Mouse (Mus musculus) midbrain, embryonic 14.5 days (tissue): ENCODE measurements around the gene Hpd. TPM values are rescaled to one million over a fixed set of nuclear protein-coding genes. Genes with fewer than 3 reads are reported as not detected.
"Not testable (repeated sequence)": the region's sequence is repeated elsewhere in the genome, so short reads cannot be mapped to it uniquely, and the experiment has no call there.

Experiments
- ATAC-seq: fragments of 200-750 bp; cut with Nextera tagmentation; 2 replicates; pipeline ENCODE4 v1.8.0; 2017; ENCODE audit warnings: moderate number of reproducible peaks, moderate library complexity; ENCODE audit not compliant: low FRiP score, low TSS enrichment
- DNase-seq: peaks from one replicate; pipeline ENCODE4 v3.0.0-alpha.2; 2015
- H3K27ac ChIP-seq: fragments of 300-500 bp; sonication (generic); replicated peaks from 2 replicates; pipeline ENCODE4 v1.5.1; 2014; ENCODE audit warnings: mild to moderate bottlenecking, low read depth, low read length, moderate library complexity
- H3K27me3 ChIP-seq: fragments of 300-500 bp; sonication (generic); 2 replicates; pipeline ENCODE4 v1.6.1; 2014; ENCODE audit warnings: low read length, control low read depth, mixed read lengths; ENCODE audit not compliant: control insufficient read depth, insufficient read depth
- H3K36me3 ChIP-seq: fragments of 300-500 bp; sonication (generic); 2 replicates; pipeline ENCODE4 v1.6.1; 2014; ENCODE audit warnings: low read length, control low read depth; ENCODE audit not compliant: control insufficient read depth, insufficient read depth
- H3K4me1 ChIP-seq: fragments of 300-500 bp; sonication (generic); 2 replicates; pipeline ENCODE4 v1.6.1; 2014; ENCODE audit warnings: mild to moderate bottlenecking, antibody characterized with exemption, low read length, control low read depth; ENCODE audit not compliant: control insufficient read depth, insufficient read depth
- H3K4me2 ChIP-seq: fragments of 300-500 bp; sonication (generic); 2 replicates; pipeline ENCODE4 v1.6.1; 2014; ENCODE audit warnings: mild to moderate bottlenecking, low read length, moderate library complexity
- H3K4me3 ChIP-seq: fragments of 300-500 bp; sonication (generic); replicated peaks from 2 replicates; pipeline ENCODE4 v1.5.1; 2014; ENCODE audit warnings: low read depth, low read length
- H3K9ac ChIP-seq: fragments of 300-500 bp; sonication (generic); replicated peaks from 2 replicates; pipeline ENCODE4 v1.6.1; 2014; ENCODE audit warnings: mild to moderate bottlenecking, low read length, moderate library complexity
- H3K9me3 ChIP-seq: fragments of 300-500 bp; sonication (generic); 2 replicates; pipeline ENCODE4 v1.6.1; 2016; ENCODE audit warnings: low read length, control low read depth, mixed read lengths; ENCODE audit not compliant: control insufficient read depth
- whole genome bisulfite sequencing: fragments of 180-500 bp; shearing (Covaris S2); extraction: QIAGEN DNeasy Blood & Tissue Kit; methylation state at CpG from one replicate; pipeline ENCODE4 v1.1.7; 2014; 5-methylcytosine and 5-hydroxymethylcytosine counted together
- polyA plus RNA-seq: library from polyadenylated mRNA; unstranded; fragments of >200 nt; fragmentation: Nextera tagmentation; extraction: Ambion mirVana; gene quantifications from 2 replicates; pipeline ENCODE4 v1.2.1, GENCODE M21; 2014

Gene Hpd
- polyA plus RNA-seq, 1 experiment from 2014 or later = not detected

- H3K4me2 ChIP-seq, H3K36me3 ChIP-seq, H3K4me1 ChIP-seq, H3K9ac ChIP-seq, H3K9me3 ChIP-seq, H3K27ac ChIP-seq, H3K4me3 ChIP-seq, DNase-seq, H3K27me3 ChIP-seq, ATAC-seq: not testable (repeated sequence)
- 83% methylated on average over 3 of the region's 5 CpGs for WGBS
Measured at GRCm38 (mm10) chr5:123222346-123223050, 40.0 kb upstream of the Hpd start.

- not testable (repeated sequence) for H3K36me3 ChIP-seq, H3K9me3 ChIP-seq, ATAC-seq, H3K9ac ChIP-seq, H3K27me3 ChIP-seq, H3K4me1 ChIP-seq, DNase-seq, H3K27ac ChIP-seq, H3K4me3 ChIP-seq, H3K4me2 ChIP-seq
- 86% methylated on average over 7 of the region's 7 CpGs for WGBS
Measured at GRCm38 (mm10) chr5:123203591-123203990, 21.1 kb upstream of the Hpd start.

GRCm38 (mm10) chr5:123202771-123203170 lies 20.2 kb upstream of the Hpd start:
- not testable (repeated sequence) for DNase-seq, H3K9ac ChIP-seq, H3K4me1 ChIP-seq, H3K4me3 ChIP-seq, H3K27ac ChIP-seq, H3K4me2 ChIP-seq, H3K36me3 ChIP-seq, H3K27me3 ChIP-seq, H3K9me3 ChIP-seq, ATAC-seq
- WGBS = 58% methylated on average over 3 of the region's 4 CpGs

- no peak overlapping the region for H3K9ac ChIP-seq
- H3K36me3 ChIP-seq = no peaks in the 10 kb centered on the region
- no peaks in the 10 kb centered on the region for H3K4me1 ChIP-seq
- ATAC-seq = no peak
- H3K27ac ChIP-seq = no peak overlapping the region
- no peak overlapping the region for H3K4me2 ChIP-seq
- no peaks in the 10 kb centered on the region for H3K9me3 ChIP-seq
- H3K4me3 ChIP-seq = no peak overlapping the region
- 94% methylated on average over 5 of the region's 5 CpGs for WGBS
- H3K27me3 ChIP-seq = no peaks in the 10 kb centered on the region
- no peak for DNase-seq
Measured at GRCm38 (mm10) chr5:123201987-123202386, 19.5 kb upstream of the Hpd start.

GRCm38 (mm10) chr5:123201523-123201892 lies 19.0 kb upstream of the Hpd start:
- no peak for ATAC-seq
- 88% methylated on average over 7 of the region's 7 CpGs for WGBS
- Histone ChIP-seq H3K9ac (no peak overlapping the region), H3K4me2 (no peak overlapping the region), H3K4me3 (no peak overlapping the region), H3K4me1 (no peaks in the 10 kb centered on the region), H3K9me3 (no peaks in the 10 kb centered on the region), H3K27ac (no peak overlapping the region), H3K27me3 (no peaks in the 10 kb centered on the region), H3K36me3 (no peaks in the 10 kb centered on the region)
- DNase-seq = no peak

GRCm38 (mm10) chr5:123200816-123201522 lies 18.4 kb upstream of the Hpd start:
- not testable (repeated sequence) for H3K9ac ChIP-seq, H3K9me3 ChIP-seq, H3K4me1 ChIP-seq, H3K27ac ChIP-seq, H3K4me3 ChIP-seq, H3K27me3 ChIP-seq, H3K4me2 ChIP-seq, H3K36me3 ChIP-seq, DNase-seq, ATAC-seq
- 92% methylated on average over 5 of the region's 7 CpGs for WGBS

GRCm38 (mm10) chr5:123198523-123198922 lies 16.0 kb upstream of the Hpd start:
- Histone ChIP-seq H3K27me3 (no peaks in the 10 kb centered on the region), H3K36me3 (no peaks in the 10 kb centered on the region), H3K9me3 (no peaks in the 10 kb centered on the region), H3K4me3 (no peak overlapping the region), H3K27ac (no peak overlapping the region), H3K9ac (no peak overlapping the region), H3K4me1 (no peaks in the 10 kb centered on the region), H3K4me2 (no peak overlapping the region)
- ATAC-seq (no peak), DNase-seq (no peak)
- WGBS = 92% methylated on average over 4 of the region's 4 CpGs

- H3K9me3 ChIP-seq = no peaks in the 10 kb centered on the region
- WGBS = 78% methylated on average over 4 of the region's 4 CpGs
- DNase-seq = no peak
- no peak overlapping the region for H3K4me2 ChIP-seq
- H3K4me3 ChIP-seq = no peak overlapping the region
- H3K36me3 ChIP-seq = no peaks in the 10 kb centered on the region
- H3K27me3 ChIP-seq = no peaks in the 10 kb centered on the region
- H3K9ac ChIP-seq = no peak overlapping the region
- no peak overlapping the region for H3K27ac ChIP-seq
- ATAC-seq = no peak
- H3K4me1 ChIP-seq = no peaks in the 10 kb centered on the region
Measured at GRCm38 (mm10) chr5:123196746-123197145, 14.2 kb upstream of the Hpd start.

- Histone ChIP-seq H3K9ac (no peak overlapping the region), H3K4me2 (no peak overlapping the region), H3K27ac (no peak overlapping the region), H3K36me3 (no peaks in the 10 kb centered on the region), H3K27me3 (no peaks in the 10 kb centered on the region), H3K4me3 (no peak overlapping the region), H3K4me1 (no peaks in the 10 kb centered on the region), H3K9me3 (no peaks in the 10 kb centered on the region)
- 91% methylated on average over 16 of the region's 16 CpGs for WGBS
- DNase-seq (no peak), ATAC-seq (no peak)
Measured at GRCm38 (mm10) chr5:123195500-123196000, 13.0 kb upstream of the Hpd start.
